Mouse (Mus musculus) MEL (cell line): ENCODE measurements around the gene S1pr4. TPM values are rescaled to one million over a fixed set of nuclear protein-coding genes. Genes with fewer than 3 reads are reported as not detected.

Experiments used
- DNase-seq: peaks from one replicate; pipeline ENCODE4 v3.0.0; 2011; ENCODE audit warnings: low read depth, low spot score
- H3K27ac ChIP-seq: 2 replicates; pipeline ENCODE4 v1.5.1; 2012; ENCODE audit warnings: low read depth, mild to moderate bottlenecking, control low read depth, low read length, moderate library complexity; ENCODE audit not compliant: control insufficient read depth
- H3K27me3 ChIP-seq, 2 experiments: fragments of 150-350 bp in 1 of 2; sonication (generic) in 1 of 2; 2 replicates each; pipeline ENCODE4 v1.6.1; 2012; ENCODE audit warnings: low read length in 2 of 2, mild to moderate bottlenecking in 2 of 2, improper control_type of control experiment in 1 of 2, moderate library complexity in 1 of 2; ENCODE audit not compliant: insufficient read depth in 2 of 2, control insufficient read depth in 1 of 2
- H3K36me3 ChIP-seq, 2 experiments: 2 replicates each; pipeline ENCODE4 v1.6.1; 2012 to 2014; ENCODE audit warnings: low read length in 2 of 2, improper control_type of control experiment in 1 of 2, inconsistent platforms in 1 of 2, mild to moderate bottlenecking in 1 of 2; ENCODE audit not compliant: insufficient read depth in 2 of 2, control insufficient read depth in 1 of 2
- H3K4me1 ChIP-seq, 2 experiments: fragments of 150-350 bp in 1 of 2; sonication (generic) in 1 of 2; 2 replicates each; pipeline ENCODE4 v1.6.1; 2012; ENCODE audit warnings: low read length in 2 of 2, improper control_type of control experiment in 1 of 2, mild to moderate bottlenecking in 1 of 2; ENCODE audit not compliant: insufficient read depth in 2 of 2, control insufficient read depth in 1 of 2
- H3K4me3 ChIP-seq, 2 experiments: fragments of 150-350 bp in 1 of 2; sonication (generic) in 1 of 2; 2 replicates each; pipeline ENCODE4 v1.5.1; 2012; ENCODE audit warnings: low read depth in 2 of 2, low read length in 2 of 2, mild to moderate bottlenecking in 2 of 2, moderate library complexity in 2 of 2, control low read depth in 1 of 2, improper control_type of control experiment in 1 of 2; ENCODE audit not compliant: control insufficient read depth in 1 of 2, insufficient read depth in 1 of 2
- H3K79me2 ChIP-seq: 2 replicates; pipeline ENCODE4 v1.6.1; 2012; ENCODE audit warnings: mild to moderate bottlenecking, low read length, moderate library complexity; ENCODE audit not compliant: control insufficient read depth, poor library complexity, insufficient read depth
- H3K9ac ChIP-seq: 2 replicates; pipeline ENCODE4 v1.6.1; 2012; ENCODE audit warnings: low read depth, mild to moderate bottlenecking, control low read depth, low read length, moderate library complexity; ENCODE audit not compliant: control insufficient read depth, poor library complexity, severe bottlenecking
- H3K9me3 ChIP-seq: fragments of 150-350 bp; sonication (generic); replicated peaks from 2 replicates; pipeline ENCODE4 v1.6.1; 2012; ENCODE audit warnings: mild to moderate bottlenecking, low read length, improper control_type of control experiment, moderate library complexity; ENCODE audit not compliant: insufficient read depth
- BHLHE40 ChIP-seq: IDR thresholded peaks from 2 replicates; pipeline ENCODE4 v1.6.1; 2012; ENCODE audit warnings: low read depth, mild to moderate bottlenecking, inconsistent platforms, low read length, improper control_type of control experiment, borderline replicate concordance
- CHD1 ChIP-seq: IDR thresholded peaks from 2 replicates; pipeline ENCODE4 v1.6.1; 2012; ENCODE audit warnings: low read depth, mild to moderate bottlenecking, inconsistent platforms, low read length, improper control_type of control experiment
- CHD2 ChIP-seq: IDR thresholded peaks from 2 replicates; pipeline ENCODE4 v1.6.1; 2011; ENCODE audit warnings: low read length, improper control_type of control experiment
- E2F4 ChIP-seq: IDR thresholded peaks from 2 replicates; pipeline ENCODE4 v1.6.1; 2011; ENCODE audit warnings: low read depth, low read length, improper control_type of control experiment, borderline replicate concordance
- EP300 ChIP-seq, 2 experiments: IDR thresholded peaks; 2 replicates each; pipeline ENCODE4 v1.6.1; 2011; ENCODE audit warnings: improper control_type of control experiment in 2 of 2, low read length in 2 of 2, low read depth in 1 of 2, mild to moderate bottlenecking in 1 of 2
- GATA1 ChIP-seq: IDR thresholded peaks from 2 replicates; pipeline ENCODE4 v1.6.1; 2011; ENCODE audit warnings: low read depth, low read length, improper control_type of control experiment
- HCFC1 ChIP-seq: IDR thresholded peaks from 2 replicates; pipeline ENCODE4 v1.6.1; 2012; ENCODE audit warnings: low read depth, mild to moderate bottlenecking, inconsistent platforms, low read length, improper control_type of control experiment, moderate library complexity
- JUND ChIP-seq: IDR thresholded peaks from 2 replicates; pipeline ENCODE4 v1.6.1; 2011; ENCODE audit warnings: low read depth, mild to moderate bottlenecking, improper control_type of control experiment, low read length
- KAT2A ChIP-seq: conservative IDR thresholded peaks from 2 replicates; pipeline ENCODE4 v1.6.1; 2012; ENCODE audit warnings: low read depth, low read length, improper control_type of control experiment, inconsistent platforms
- MAFK ChIP-seq: IDR thresholded peaks from 2 replicates; pipeline ENCODE4 v1.6.1; 2011; ENCODE audit warnings: low read depth, mild to moderate bottlenecking, low read length, improper control_type of control experiment, borderline replicate concordance
- MAZ ChIP-seq: IDR thresholded peaks from 2 replicates; pipeline ENCODE4 v1.6.1; 2012; ENCODE audit warnings: low read depth, mild to moderate bottlenecking, inconsistent platforms, low read length, improper control_type of control experiment
- MEF2A ChIP-seq: IDR thresholded peaks from 2 replicates; pipeline ENCODE4 v1.6.1; 2014; ENCODE audit warnings: low read depth, mild to moderate bottlenecking, inconsistent platforms, low read length, improper control_type of control experiment; ENCODE audit not compliant: poor library complexity, insufficient replicate concordance, severe bottlenecking; ENCODE audit errors: extremely low read depth
- MXI1 ChIP-seq: IDR thresholded peaks from 2 replicates; pipeline ENCODE4 v1.6.1; 2011; ENCODE audit warnings: mild to moderate bottlenecking, low read depth, low read length, improper control_type of control experiment
- MYC ChIP-seq: IDR thresholded peaks from 2 replicates; pipeline ENCODE4 v1.6.1; 2011; ENCODE audit warnings: low read depth, mild to moderate bottlenecking, low read length, improper control_type of control experiment, moderate library complexity
- NELFE ChIP-seq: IDR thresholded peaks from 2 replicates; pipeline ENCODE4 v1.6.1; 2011; ENCODE audit warnings: low read depth, low read length, improper control_type of control experiment
- NRF1 ChIP-seq: IDR thresholded peaks from 2 replicates; pipeline ENCODE4 v1.6.1; 2014; ENCODE audit warnings: low read depth, mild to moderate bottlenecking, inconsistent platforms, low read length, improper control_type of control experiment, moderate library complexity; ENCODE audit not compliant: poor library complexity, insufficient read depth, severe bottlenecking
- POLR2A ChIP-seq, 2 experiments: IDR thresholded peaks; 2 replicates each; pipeline ENCODE4 v1.6.1; 2011 to 2012; ENCODE audit warnings: low read length in 2 of 2, mild to moderate bottlenecking in 2 of 2, control low read depth in 1 of 2, improper control_type of control experiment in 1 of 2, low read depth in 1 of 2, moderate library complexity in 1 of 2; ENCODE audit not compliant: control insufficient read depth in 1 of 2, insufficient read depth in 1 of 2, poor library complexity in 1 of 2
- POLR2AphosphoS2 ChIP-seq: IDR thresholded peaks from 2 replicates; pipeline ENCODE4 v1.6.1; 2011; ENCODE audit warnings: low read length, improper control_type of control experiment
- POLR2AphosphoS5 ChIP-seq: IDR thresholded peaks from 2 replicates; pipeline ENCODE4 v1.6.1; 2012; ENCODE audit warnings: low read depth, borderline replicate concordance, mild to moderate bottlenecking, inconsistent platforms, low read length, moderate library complexity, mixed read lengths
- RAD21 ChIP-seq: IDR thresholded peaks from 2 replicates; pipeline ENCODE4 v1.6.1; 2011; ENCODE audit warnings: mild to moderate bottlenecking, low read depth, low read length, improper control_type of control experiment
- RCOR1 ChIP-seq: IDR thresholded peaks from 2 replicates; pipeline ENCODE4 v1.6.1; 2012; ENCODE audit warnings: low read depth, mild to moderate bottlenecking, inconsistent platforms, low read length, improper control_type of control experiment
- SIN3A ChIP-seq: IDR thresholded peaks from 2 replicates; pipeline ENCODE4 v1.6.1; 2012; ENCODE audit warnings: low read length, improper control_type of control experiment, inconsistent platforms
- SMC3 ChIP-seq: IDR thresholded peaks from 2 replicates; pipeline ENCODE4 v1.6.1; 2011; ENCODE audit warnings: low read depth, low read length, improper control_type of control experiment
- TAL1 ChIP-seq: IDR thresholded peaks from 2 replicates; pipeline ENCODE4 v1.6.1; 2012; ENCODE audit warnings: mild to moderate bottlenecking, inconsistent platforms, low read length, moderate library complexity, mixed read lengths
- TBP ChIP-seq: IDR thresholded peaks from 2 replicates; pipeline ENCODE4 v1.8.0; 2011; ENCODE audit warnings: low read depth, low read length, improper control_type of control experiment
- TCF12 ChIP-seq: IDR thresholded peaks from 2 replicates; pipeline ENCODE4 v1.6.1; 2014; ENCODE audit warnings: low read depth, mild to moderate bottlenecking, inconsistent platforms, low read length, improper control_type of control experiment, moderate library complexity
- UBTF ChIP-seq: IDR thresholded peaks from 2 replicates; pipeline ENCODE4 v1.6.1; 2012; ENCODE audit warnings: low read depth, mild to moderate bottlenecking, inconsistent platforms, low read length, improper control_type of control experiment, moderate library complexity, borderline replicate concordance; ENCODE audit not compliant: insufficient read depth
- USF1 ChIP-seq: IDR thresholded peaks from 2 replicates; pipeline ENCODE4 v1.6.1; 2014; ENCODE audit warnings: low read depth, mild to moderate bottlenecking, inconsistent platforms, low read length, improper control_type of control experiment, moderate library complexity
- USF2 ChIP-seq, 2 experiments: IDR thresholded peaks; 2 replicates each; pipeline ENCODE4 v1.6.1; 2011 to 2012; ENCODE audit warnings: improper control_type of control experiment in 2 of 2, low read length in 2 of 2, borderline replicate concordance in 1 of 2, inconsistent platforms in 1 of 2, low read depth in 1 of 2, mild to moderate bottlenecking in 1 of 2; ENCODE audit not compliant: insufficient read depth in 1 of 2
- ZKSCAN1 ChIP-seq: IDR thresholded peaks from 2 replicates; pipeline ENCODE4 v1.6.1; 2012; ENCODE audit warnings: low read depth, mild to moderate bottlenecking, inconsistent platforms, low read length, improper control_type of control experiment, moderate library complexity
- ZMIZ1 ChIP-seq: IDR thresholded peaks from 2 replicates; pipeline ENCODE4 v1.6.1; 2012; ENCODE audit warnings: low read depth, mild to moderate bottlenecking, inconsistent platforms, low read length, improper control_type of control experiment, moderate library complexity
- ZNF384 ChIP-seq: IDR thresholded peaks from 2 replicates; pipeline ENCODE4 v1.6.1; 2012; ENCODE audit warnings: low read depth, mild to moderate bottlenecking, inconsistent platforms, low read length, improper control_type of control experiment
- polyA plus RNA-seq, 2 experiments: library from polyadenylated mRNA; stranded (reverse) in 1 of 2; unstranded in 1 of 2; fragments of >175 nt in 1 of 2; fragments of >200 nt in 1 of 2; gene quantifications; 2 replicates each; pipeline versions ENCODE4 v1.2.1 to v1.2.4; 2012; ENCODE audit warnings: low replicate concordance in 2 of 2, low read depth in 1 of 2; ENCODE audit not compliant: insufficient read length in 2 of 2, insufficient read depth in 1 of 2, missing spikeins in 1 of 2
- total RNA-seq: library from RNA; depleted of rRNA; stranded (reverse); fragments of 300-350 nt; gene quantifications from 2 replicates; pipeline ENCODE4 v1.2.3, GENCODE M21; 2012

Gene S1pr4
- total and polyA plus RNA-seq, 3 experiments, result 1.6 to 2.1 TPM; not detected in 1

DNA sequence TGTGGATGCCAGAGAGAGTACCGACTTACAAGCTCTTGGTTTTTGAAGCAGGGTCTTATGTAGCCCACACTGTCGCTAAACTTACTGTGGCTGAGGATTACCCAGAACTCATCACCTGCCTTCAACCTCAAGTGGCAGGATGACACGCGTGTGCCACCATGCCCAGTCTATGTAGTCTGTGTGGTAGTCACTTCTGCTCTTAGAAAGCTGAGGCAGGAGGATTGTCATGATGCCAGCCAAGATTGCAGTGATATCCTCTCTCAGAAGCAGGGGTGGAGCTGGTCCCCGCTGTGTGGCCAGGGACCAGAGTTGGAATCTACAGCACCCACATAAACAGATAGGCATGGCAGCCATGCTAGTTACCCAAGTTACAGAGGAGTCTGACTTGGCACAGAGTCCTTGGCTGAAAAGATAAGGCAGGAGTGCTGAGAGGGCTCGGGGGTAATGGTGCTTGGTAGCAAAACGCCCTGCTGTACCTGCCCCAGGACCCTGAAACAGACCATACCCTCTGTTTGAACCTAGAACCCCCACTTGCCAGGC, 14.4 kb downstream of the S1pr4 start:
- no peak overlapping the region for H3K9ac ChIP-seq
- H3K36me3 ChIP-seq, result no peaks in the 10 kb centered on the region; a peak in 1 of 4 replicates
- H3K27ac ChIP-seq, result no peak overlapping the region
- no peak overlapping the region for H3K4me3 ChIP-seq
- TF ChIP-seq SIN3A (no peak), CHD2 (no peak), POLR2AphosphoS2 (peak; percentile 87), KAT2A (no peak), GATA1 (peak; percentile 16; the same call in 1 of the 2 replicates), ZMIZ1 (0 out of 2 replicates have a peak, but pooled peaks have one; percentile 5), CHD1 (no peak), NELFE (no peak), TCF12 (no peak), ZKSCAN1 (no peak), MEF2A (no peak), SMC3 (no peak), E2F4 (no peak), HCFC1 (no peak), JUND (no peak), USF1 (no peak), EP300 (IDR thresholded peaks at IDR 0.05; ENCODE audit: low read depth in 1 of 2, low read length in 2 of 2) (no peak), BHLHE40 (no peak), MAZ (no peak), MXI1 (no peak), RCOR1 (no peak), POLR2AphosphoS5 (no peak), TBP (no peak), RAD21 (no peak), USF2 (IDR thresholded peaks at IDR 0.05; ENCODE audit: borderline replicate concordance in 1 of 2, insufficient read depth in 1 of 2, low read depth in 1 of 2, low read length in 2 of 2) (no peak), MAFK (no peak), UBTF (no peak), ZNF384 (no peak), MYC (no peak), TAL1 (no peak), POLR2A (IDR thresholded peaks at IDR 0.05; ENCODE audit: control insufficient read depth in 1 of 2, insufficient read depth in 1 of 2, low read depth in 1 of 2, low read length in 2 of 2, poor library complexity in 1 of 2) (peak in 1 of 2 experiments; percentile 28; a peak in 1 of 4 replicates), NRF1 (no peak)
- no peaks in the 10 kb centered on the region for H3K27me3 ChIP-seq
- peak; percentile 55 for DNase-seq
- no peaks in the 10 kb centered on the region for H3K9me3 ChIP-seq
- no peaks in the 10 kb centered on the region for H3K79me2 ChIP-seq
- H3K4me1 ChIP-seq, result peaks cover 0 to 14% of the 10 kb centered on the region in 2 experiments; a peak in 2 of 4 replicates
